ENCODE assay signal across 9 mouse cellular contexts in the genomic region with DNA sequence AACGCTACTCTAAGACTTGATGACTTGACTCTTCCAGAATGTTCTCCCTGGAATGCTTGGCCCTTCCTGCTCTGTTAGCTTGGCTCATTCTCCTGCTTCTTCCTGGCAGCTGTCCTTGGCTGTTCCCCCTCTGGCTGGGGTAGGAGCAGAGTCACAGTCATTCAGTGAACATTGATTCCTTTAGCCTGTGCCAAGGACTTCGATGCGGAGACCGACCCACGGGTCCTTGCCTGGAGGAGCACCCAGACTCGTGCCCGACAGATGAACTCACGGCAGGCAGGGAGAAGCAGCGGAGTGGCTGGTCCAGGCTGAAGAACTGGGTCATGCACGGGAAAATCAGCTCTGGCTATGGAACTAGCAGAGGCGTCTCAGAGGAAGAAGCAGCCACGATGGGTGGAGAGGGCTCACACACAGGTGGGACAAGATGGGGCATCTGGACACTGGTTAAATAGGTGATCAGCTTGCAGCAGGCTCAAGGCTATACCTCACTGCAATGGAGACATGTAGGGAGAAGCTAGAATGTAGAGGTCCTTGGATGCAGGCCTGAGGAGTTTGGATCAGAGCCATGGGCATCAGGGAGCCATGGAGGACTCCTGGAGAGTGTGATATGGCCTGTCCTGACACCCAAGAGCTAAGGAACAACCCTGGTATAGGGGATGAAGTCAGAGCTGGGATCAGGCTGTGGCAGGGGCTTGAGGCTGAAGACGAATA. TPM values are rescaled to one million over a fixed set of nuclear protein-coding genes. Genes with fewer than 3 reads are reported as not detected.
DNase-seq lines count a peak whose midpoint lies in the region; ATAC-seq lines count a peak whose summit lies in the region.
"Had no signal": no experiment of that assay in that cellular context is flagged by ENCODE, and none has a peak within 500 bp of the region (broad histone marks: within the 10 kb centered on the region; RNA-seq: fewer than 3 reads in every experiment).

No protein-coding gene starts in this region.

- peak overlapping the region; percentile 58 for H3K27ac ChIP-seq in intestine, embryonic 15.5 days
- peak overlapping the region; percentile 35 for H3K27ac ChIP-seq in lung, embryonic 15.5 days

- peak; percentile 23 to 24 for DNase-seq in left cerebral cortex, adult 18-20 months (ENCODE audit: low spot score in 2 of 2)
- DNase-seq in left cerebral cortex, adult 11 months (ENCODE audit: low spot score), result no peak
- peak; percentile 65 for DNase-seq in brain, adult 2 months (ENCODE audit: low read depth, low spot score)
- DNase-seq in gastrocnemius, adult 18-20 months (ENCODE audit: low spot score), result peak; percentile 75
- DNase-seq in spleen, adult 18-20 months, result no peak
- DNase-seq in MN1 (ENCODE audit: low spot score), result no peak

- no peaks in the 10 kb centered on the region for H3K27me3 ChIP-seq in intestine, embryonic 15.5 days (replicated peaks)
- 0 out of 2 replicates have a peak, but pooled peaks cover 2% of the 10 kb centered on the region for H3K27me3 ChIP-seq in lung, embryonic 15.5 days

- 75% methylated on average over 13 of the region's 13 CpGs for WGBS in intestine, embryonic 15.5 days
- WGBS in lung, embryonic 15.5 days, result 57% methylated on average over 13 of the region's 13 CpGs

- no peak for ATAC-seq in intestine, embryonic 15.5 days
- peak; percentile 40; the same call in 1 of the 2 replicates for ATAC-seq in lung, embryonic 15.5 days (ENCODE audit: borderline replicate concordance, extremely low read depth, low FRiP score, low TSS enrichment)

- no peak overlapping the region for H3K9ac ChIP-seq in intestine, embryonic 15.5 days
- no peak overlapping the region for H3K9ac ChIP-seq in lung, embryonic 15.5 days

- H3K4me2 ChIP-seq in intestine, embryonic 15.5 days (replicated peaks), result no peak overlapping the region
- H3K4me2 ChIP-seq in lung, embryonic 15.5 days, result no peak overlapping the region

- no peaks in the 10 kb centered on the region for H3K36me3 ChIP-seq in intestine, embryonic 15.5 days
- no peaks in the 10 kb centered on the region for H3K36me3 ChIP-seq in lung, embryonic 15.5 days
- H3K36me3 ChIP-seq: G1E had no signal

- peaks cover 29% of the 10 kb centered on the region for H3K4me1 ChIP-seq in intestine, embryonic 15.5 days (replicated peaks)
- peaks cover 40% of the 10 kb centered on the region for H3K4me1 ChIP-seq in lung, embryonic 15.5 days

- no peak overlapping the region for H3K4me3 ChIP-seq in intestine, embryonic 15.5 days (replicated peaks)
- H3K4me3 ChIP-seq in lung, embryonic 15.5 days, result no peak overlapping the region

- no peaks in the 10 kb centered on the region for H3K9me3 ChIP-seq in intestine, embryonic 15.5 days
- H3K9me3 ChIP-seq in lung, embryonic 15.5 days, result no peaks in the 10 kb centered on the region
- H3K9me3 ChIP-seq: G1E had no signal

RNA-seq across cellular contexts. Expression of gene Ephb2, which starts 53.8 kb away (rescaled TPM):
- 10 to 100 TPM; 14.9 to 16.1 TPM for total RNA-seq in left cerebral cortex, adult 18-20 months (2021)
- under 1 TPM; 0.53 to 0.74 TPM for total RNA-seq in gastrocnemius, adult 18-20 months (2021)
- 8.2 and 8.9 TPM in 2 replicates for polyA plus RNA-seq in intestine, embryonic 15.5 days (2015; fragmentation: Nextera tagmentation; extraction: Ambion mirVana)
- 5.1 and 5.8 TPM in 2 replicates for polyA plus RNA-seq in lung, embryonic 15.5 days (2015; fragmentation: Nextera tagmentation; extraction: Ambion mirVana)

Comparison
In these comparisons a context has a peak if more than half of its experiments do, and no peak if none do; other contexts are left out.
1. DNase-seq: peak in left cerebral cortex, adult 18-20 months (2 of 2), brain, adult 2 months (single experiment) and gastrocnemius, adult 18-20 months (single experiment); none in left cerebral cortex, adult 11 months (single experiment), spleen, adult 18-20 months (0 of 2) and MN1 (single experiment).
2. RNA of gene Ephb2, which starts 53.8 kb away (total RNA-seq): 14.9 to 16.1 TPM in left cerebral cortex, adult 18-20 months; 0.53 to 0.74 TPM in gastrocnemius, adult 18-20 months; every median in the first group is over 4 times any median in the second.